Mouse (Mus musculus) spleen, postnatal 14 days (tissue): ENCODE measurements around the gene Mark3.

ENCODE experiments used
- DNase-seq, 2 experiments: peaks; one replicate each; pipeline ENCODE4 v3.0.0; 2021 to 2022; ENCODE audit warnings: low spot score in 2 of 2

Gene Mark3

DNA sequence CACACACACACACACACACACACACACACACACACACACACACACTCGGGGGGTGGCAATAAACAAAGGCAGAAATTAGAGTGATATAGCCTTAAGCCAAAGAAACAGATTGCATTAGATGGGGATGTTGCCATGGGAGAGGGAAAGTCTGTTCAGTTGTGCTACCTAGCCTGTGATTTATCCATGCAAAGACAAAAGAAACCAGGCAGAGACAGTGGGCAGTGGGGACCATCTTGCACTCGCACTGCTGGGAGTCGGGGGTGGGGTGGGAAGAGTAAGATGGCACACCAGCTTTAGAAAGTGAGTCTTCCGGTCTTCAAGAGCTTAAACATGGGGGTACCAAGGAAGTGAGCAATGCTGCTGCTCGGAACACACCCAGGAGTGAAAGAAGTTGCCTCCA, 14.0 kb upstream of the Mark3 start:
- no peak for DNase-seq

DNA sequence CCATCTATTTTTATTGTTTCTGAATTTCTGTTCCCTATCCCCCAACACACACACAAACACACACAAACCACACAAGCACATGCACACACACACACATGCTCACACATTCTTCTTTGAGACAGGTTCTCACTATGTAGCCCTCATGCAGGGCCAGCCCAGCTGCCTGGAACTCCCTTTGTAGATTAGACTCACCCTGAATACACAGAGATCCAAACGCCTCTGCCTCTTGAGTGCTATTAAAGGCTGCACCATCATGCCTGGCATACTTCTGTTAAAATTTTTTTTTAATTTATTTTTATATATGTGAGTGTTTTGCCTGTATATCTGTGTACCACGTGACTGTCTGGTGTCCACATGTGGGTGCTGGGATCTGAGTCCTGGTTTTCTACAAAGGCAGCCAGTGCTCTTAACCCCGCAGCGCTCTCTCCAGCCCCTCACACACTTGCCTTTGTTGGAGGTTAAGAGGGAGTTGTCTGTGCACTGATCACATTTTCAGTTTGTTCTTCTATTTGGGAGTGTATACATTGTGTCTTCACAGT, 12.0 kb upstream of the Mark3 start:
- DNase-seq = no peak

DNA sequence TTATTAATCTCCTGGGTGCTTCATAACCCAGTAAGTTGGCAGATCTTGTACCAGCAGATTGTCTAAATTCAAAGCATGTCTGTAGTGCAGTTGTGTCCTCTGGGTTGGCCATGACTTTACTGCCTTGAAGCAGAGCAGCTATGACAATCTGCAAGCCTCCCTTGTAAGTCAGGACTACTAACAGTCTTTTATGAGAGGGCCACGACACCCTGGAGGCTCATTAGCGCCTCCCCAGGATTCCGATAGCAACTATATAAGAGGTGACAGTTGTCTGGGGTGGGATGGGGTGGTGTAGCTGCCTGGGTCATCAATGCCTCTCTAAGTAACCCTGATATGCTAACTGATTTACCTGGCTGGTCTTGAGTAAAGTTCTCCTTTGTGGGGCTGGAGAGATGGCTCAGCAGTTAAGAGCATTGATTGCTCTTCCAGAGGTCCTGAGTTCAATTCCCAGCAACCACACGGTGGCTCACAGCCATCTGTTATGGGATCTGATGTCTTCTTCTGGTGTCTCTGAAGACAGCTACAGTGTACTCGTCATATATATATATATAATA, 11.2 kb upstream of the Mark3 start:
- DNase-seq = no peak

DNA sequence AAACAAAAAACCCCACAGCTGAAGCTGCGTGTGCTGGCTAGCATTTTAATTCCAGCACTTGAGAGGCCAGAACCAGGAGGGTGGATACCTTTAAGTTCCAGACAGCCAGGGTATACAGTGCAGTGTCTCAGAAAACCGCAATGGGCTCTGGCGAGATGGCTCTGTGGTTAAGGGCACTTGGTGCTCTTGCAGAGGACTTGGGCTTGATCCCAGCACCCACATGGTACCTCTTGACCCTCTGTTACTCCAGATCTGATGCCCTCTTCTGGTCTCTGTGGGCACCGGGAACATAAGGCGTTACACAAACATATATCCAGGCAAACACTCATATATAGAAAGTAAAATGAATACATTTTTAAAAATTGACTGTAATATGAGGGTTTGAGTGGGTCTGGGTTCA, 9.0 kb upstream of the Mark3 start:
- no peak for DNase-seq

DNA sequence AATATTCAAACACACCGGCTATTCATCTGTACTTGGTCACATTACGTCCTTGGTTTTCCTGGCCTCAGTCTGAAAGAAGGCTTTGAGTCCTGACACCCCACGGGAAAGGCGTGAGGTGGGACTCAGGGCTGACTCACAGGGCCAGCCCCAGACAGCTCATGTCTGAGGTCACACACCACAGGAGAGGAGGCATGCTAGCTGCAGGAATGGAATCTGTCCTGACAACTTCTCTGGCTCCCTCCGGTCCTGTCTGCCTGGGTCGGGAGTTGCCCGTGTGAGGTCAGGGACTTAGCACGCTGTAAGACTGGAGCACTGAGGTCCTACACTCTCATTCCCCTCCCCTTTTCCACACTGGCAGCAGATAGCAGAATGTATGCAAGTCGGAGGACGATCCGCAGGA, 5.5 kb upstream of the Mark3 start:
- no peak for DNase-seq

DNA sequence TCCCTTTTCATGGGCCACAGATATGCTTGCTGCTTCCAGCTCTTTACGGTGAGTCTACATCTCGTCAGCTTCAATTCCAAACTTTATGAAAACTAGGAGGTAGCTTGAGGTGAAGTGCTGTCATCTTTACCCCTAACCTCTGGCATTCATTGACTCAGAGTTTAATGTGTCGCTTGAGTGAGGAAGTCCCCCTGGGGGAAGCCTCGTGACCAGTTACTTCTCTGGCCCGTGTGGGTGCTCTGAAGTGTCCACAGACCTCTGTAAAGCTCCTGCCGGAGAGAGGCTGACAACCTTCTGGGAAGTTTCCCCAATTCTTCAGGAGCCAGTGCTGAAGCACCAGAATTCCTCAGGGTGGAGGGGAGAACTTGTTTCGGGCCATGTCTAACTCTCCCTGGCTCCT, 1.9 kb upstream of the Mark3 start:
- DNase-seq = no peak

DNA sequence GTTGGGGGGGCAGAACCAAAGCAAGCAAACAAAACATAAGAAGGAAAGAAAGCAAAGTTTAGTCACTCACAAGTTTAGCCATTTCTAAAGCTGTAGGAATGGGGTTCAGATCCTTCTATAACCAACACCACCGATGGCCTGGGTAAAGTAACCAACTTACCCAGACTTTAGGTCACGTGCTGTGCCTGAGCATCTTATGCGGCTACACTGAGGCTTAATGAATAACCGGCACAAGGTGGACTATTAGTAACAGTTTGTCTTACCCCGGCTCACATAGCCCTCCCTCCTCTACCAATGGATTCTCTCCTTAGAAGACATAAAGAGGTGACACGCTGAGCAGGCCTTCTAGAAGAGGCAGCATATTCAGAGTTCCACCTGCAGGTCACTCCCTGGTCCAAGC, 1.0 kb upstream of the Mark3 start:
- no peak for DNase-seq

DNA sequence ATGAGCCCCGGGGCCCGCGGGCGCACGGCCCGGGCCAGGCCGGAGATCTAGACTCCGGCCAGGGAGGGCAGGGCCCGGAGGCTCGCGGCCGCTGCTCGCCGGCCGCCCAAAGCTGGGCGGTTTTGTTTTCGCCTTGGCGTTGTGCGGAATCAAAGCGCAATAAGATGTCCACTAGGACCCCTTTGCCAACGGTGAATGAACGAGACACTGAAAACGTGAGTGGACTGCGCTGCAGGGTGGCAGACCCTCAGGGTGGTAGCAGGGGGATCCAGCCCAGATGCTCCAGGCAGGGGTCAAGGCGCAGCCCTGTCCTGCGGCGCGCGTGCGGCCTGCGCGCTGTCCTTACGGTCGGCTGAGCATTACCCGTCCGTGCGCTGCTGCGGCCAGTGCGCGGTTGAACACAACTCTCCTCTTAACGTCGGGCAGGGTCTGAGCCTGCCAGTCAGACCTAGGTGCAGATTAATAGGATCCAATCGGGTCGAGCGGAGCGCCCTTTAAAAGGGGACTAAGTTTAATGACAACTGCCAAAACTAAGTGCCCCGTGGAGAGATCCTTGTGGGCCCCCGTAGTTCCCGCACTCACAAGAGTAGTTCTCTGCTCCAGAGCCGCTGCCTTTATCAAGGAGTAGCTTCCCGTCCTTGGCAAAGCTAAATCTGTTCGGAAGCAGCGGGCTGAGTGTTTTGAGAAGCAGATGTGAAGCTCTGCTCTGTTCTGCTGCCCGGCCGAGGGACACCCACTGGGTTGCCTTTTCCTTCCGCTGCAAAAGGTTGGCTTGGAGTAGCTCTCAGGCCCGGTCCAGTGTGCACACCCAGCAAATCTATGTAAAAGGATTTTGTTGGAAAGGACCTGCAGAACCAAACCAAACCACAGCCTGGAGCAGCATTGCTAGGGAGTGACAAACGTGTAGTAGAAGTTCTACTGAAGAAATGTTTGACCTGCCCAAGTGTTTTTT, 840 bp downstream of the Mark3 start:
- peak in 1 of 2 experiments; percentile 23 for DNase-seq

DNA sequence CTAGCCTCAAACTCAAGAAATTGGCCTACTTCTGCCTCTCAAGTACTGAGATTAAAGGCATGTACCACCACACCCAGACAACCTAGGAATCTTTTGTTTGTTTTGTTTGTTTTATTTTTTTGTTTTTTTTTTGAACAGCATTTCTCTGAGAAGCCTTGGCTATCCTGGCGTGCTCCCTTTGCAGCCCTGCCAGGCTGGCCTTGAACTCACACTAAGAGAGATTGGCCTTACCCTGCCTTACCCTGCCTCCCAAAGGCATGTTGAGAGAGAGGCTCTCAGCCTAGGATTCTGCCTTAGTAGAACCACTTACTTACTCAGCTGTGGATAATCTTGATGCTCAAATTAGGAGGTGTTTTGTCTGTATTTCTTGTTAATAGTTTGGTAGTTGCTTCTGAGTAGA, 8.7 kb downstream of the Mark3 start:
- DNase-seq = no peak

DNA sequence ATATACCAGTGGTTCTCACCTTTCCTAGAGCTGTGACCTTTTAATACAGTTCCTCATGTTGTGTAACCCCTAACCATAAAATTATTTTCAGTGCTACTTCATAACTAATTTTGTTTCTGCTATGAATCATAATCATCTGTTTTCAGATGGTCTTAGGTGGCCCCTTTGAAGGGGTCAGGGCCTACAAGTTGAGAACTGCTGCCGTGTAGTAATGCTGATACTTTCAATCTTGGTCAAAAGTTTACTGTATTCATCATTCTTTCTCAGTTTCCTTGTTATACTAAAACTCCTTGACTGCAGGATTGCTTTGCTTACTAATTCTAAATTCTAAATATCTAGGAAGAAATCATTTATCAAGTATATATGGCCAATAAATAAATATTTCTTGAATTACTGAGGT, 10.1 kb downstream of the Mark3 start:
- DNase-seq = no peak

DNA sequence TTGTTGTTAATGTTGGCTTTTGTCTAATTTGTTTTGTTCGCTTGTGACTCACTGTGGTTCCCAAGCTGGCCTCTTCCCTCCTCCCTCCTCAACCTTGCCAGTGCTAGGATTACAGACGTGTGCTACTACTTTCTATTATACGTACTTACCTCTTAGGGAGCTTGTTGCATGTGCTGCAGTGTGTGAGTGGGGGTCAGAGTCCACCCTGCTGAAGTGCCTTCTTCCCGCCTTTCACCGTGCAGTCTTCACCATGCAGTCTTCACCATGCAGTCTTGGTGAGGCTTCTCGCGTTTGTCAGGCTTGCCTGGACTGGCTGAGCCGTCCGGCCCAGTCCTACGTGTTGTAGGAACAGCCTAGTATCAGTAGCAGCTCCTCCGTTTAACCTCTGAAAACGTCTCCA, 12.9 kb downstream of the Mark3 start:
- no peak for DNase-seq

DNA sequence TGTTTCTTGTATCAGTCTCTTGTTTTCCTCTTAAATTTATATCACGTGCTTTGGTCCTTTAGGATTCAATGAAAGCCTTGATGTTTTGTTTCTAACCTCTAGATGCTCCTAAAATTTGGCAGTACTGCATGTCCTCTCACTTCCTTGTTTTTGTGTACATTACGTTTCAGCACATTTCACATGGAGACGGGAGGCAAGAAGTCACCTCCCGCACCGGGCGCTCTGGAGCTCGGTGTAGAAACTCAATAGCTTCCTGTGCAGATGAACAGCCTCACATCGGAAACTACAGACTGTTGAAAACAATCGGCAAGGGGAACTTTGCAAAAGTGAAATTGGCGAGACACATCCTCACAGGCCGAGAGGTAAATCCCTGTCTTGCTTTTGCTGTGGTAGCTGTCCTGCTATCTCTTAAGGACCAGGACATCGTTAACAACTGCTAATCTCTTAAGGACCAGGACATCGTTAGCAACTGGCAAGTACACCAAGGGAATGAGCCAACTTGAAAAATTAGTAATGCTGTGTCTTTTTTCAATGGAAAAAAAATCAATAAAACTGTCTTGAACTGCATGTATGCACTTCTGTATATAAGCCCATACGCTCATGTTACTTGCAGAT, 18.2 kb downstream of the Mark3 start:
- no peak for DNase-seq

DNA sequence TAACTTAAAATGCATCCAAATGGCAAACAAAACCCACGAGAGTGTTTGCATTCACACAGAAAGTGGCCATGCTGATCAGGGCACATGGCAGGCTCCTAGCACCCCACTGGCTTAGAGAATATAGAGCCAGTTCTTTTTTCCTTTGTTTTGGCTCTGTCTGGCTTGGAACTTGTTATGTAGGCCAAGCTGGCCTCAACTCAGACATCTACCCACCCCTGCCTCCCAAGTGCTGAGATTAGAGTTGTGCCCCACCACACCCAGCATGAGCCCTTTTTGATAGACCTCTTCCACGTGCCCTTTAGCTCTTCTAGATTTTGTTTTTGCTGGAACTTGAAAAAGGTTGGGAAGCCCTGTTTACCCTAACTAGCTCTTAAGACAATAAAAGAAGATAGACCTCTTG, 19.5 kb downstream of the Mark3 start:
- DNase-seq = no peak

DNA sequence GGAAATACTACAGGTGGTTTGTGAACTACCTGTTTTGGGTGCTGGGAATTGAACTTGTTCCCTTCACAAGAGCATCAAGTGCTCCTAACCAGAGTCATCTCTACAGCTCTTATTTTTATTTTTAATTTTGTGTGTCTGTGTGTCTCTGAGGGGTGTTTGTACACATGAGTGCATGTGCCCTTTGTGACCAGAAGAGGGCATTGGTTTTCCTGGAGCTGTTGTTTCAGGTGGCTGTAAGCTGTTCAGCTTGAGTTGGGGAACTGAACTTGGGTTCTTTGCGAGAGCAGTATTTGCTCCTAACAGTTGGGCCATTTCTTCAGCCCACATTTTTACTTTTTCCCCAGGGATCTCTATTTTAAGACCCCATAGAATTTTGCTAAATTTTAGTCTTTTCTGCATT, 23.0 kb downstream of the Mark3 start:
- DNase-seq = no peak

DNA sequence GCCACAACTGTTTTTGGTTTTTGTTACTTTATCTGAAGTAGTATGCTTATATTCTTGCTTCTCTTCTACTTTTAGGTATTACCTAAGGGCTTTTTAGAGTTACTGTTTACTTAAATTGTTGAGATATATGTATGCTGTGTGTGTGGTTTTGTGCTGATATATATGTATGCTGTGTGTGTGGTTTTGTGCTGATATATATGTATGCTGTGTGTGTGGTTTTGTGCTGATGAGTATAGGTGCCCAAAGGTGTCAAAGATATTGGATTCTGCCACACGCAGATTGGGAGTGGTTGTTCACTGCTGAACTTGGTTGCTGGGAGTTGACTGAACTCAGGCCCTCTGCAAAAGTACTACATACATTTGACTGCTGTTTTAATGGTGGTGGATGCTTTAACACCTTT, 24.6 kb downstream of the Mark3 start:
- DNase-seq = no peak

DNA sequence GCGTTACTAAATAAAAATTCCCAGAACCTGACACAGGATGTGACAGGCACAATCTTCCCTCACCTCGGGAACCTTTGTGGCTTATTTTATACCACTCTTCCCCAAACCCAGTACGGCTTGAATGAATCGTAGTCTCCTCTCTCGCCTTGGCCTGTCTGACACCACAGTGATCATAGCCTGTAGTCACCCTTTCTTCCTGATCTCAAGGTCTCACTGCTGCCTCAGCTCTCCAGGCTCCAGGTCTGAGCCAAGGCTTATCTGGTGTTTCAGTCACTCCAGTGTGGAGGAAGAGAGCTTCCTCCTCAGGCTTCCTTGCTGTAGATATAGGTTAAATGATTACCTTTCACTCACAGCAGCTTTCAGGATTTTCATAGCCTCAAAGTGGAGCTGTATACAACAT, 25.3 kb downstream of the Mark3 start:
- DNase-seq = no peak

DNA sequence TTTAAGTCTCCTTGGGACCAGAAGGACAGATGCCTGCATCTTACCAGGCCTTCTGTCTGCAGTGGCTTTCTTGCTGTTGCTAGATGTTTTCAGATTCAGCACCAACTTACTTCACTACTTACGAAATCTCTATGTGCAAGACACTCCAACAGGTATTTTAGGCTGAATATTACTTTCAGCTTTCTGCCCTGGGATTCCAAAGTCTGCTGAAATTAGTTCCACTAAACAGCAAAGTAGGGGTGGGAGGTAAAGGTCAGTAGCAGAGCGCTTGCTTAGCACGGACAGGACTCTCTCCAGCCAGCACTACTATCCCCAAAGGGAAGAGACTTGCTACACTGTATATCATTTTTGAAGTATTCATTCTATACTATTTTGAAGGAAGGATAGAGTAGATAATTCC, 29.5 kb downstream of the Mark3 start:
- no peak for DNase-seq

DNA sequence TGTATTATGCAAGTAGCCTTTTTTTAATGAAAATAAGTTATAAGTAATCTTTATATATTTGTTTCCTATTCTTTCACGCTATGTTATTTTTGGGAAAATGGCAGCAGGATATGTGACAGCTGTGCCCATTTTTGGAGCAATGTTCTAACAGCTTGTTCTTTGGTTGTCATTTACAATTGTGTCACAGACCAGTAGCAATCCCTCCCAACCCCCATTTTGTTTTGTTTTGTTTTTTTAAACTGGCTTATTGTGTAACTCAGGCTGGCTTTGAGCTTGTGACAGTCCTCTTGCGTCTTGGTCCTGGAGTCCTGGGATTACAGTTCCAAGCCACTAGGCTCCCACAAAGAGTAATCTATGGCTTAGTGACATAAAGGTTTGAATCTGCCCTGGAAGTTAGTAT, 31.3 kb downstream of the Mark3 start:
- no peak for DNase-seq

DNA sequence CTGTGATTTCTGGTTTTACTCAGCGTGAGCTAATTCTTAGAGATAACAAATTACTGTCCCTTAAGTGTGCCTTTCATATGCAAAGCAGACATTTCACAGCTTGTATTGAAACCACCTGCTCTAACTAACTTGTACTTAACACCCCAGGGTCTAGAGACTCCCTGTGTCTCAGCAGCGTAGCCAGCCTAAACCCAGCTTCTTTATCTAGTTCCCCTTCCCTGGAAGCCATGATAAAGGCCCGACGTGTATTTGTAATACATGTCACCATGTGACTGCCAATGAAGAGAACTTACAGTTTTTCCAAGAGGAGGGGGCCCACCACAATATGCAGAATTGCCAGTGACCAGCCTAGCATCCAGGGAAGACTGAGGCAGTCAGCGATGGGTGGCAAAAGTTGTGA, 33.7 kb downstream of the Mark3 start:
- no peak for DNase-seq

DNA sequence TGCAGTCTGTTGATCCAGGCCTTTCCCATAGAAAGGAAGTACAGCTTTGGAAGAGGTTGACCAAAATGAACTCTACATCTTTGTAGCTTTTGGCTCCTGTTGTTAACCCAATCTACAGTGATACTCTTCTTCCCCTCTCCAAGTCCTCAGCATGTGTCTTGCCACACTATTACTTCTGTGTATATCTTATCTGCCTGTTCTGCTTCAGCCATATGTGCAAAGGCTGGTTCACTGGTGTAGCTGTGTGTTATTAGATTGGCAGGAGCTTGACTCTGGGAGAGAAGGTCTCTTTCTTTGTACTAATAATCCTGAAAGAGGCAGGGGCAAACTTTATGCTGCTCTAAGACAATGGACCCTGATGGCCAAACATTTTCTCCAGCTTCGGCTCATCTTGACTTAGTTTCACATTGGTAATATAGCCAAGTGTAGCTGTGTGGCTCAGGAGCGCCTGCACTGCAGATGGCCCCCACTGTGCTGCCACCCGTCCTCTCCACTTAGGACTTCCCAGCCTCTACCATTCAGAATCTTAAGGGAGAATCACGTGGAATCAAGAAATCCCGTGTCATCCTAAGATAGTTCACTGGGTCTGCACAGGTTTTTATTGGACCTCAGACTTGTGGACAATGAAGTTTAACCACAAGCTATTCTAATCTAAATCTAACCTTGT, 40.3 kb downstream of the Mark3 start:
- DNase-seq = no peak

DNA sequence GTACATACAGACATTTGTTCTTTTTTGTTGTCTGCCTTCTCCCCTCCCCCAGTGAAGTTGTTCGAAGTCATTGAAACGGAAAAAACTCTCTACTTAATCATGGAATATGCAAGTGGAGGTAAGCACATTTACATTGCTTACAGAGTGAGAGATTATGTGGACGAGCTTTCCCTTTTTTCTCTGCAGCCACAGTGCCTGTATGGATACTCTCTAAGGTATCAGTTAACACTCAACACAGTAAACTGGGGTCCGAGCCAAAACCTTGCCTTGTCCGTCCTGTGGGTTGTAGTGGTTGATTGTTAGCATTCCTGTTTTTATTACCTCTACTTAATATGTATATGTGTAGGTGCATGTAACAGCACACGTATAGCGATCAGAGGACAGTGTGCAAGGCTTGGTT, 43.9 kb downstream of the Mark3 start:
- no peak for DNase-seq

DNA sequence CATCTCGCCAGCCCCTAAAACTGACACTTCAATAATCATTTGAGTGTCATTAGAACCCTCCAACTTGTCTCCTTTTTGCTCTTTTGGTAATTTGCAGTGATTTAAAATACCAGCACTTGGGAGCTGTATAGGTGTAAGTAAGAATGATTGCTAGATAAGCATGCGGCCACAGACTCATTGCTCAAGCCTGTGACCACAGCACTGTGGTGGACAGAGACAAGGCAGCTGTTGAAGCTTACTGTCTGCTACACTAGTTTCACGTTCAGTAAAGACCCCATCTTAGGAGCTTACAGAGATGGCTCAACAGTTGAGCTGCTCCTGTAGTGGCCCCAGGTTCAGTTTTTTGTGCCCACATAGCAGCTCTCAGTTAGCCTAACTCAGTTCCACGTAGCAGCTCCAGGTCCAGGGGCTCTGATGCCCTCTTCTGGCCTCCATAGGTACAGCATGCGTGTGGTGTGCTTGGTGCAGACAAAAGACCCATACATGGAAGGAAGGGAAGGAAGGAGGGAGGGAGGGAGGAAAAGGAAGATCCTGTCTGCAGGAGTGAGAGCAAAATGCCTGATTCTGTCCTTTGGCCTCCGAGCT, 73.8 kb downstream of the Mark3 start:
- peak in 1 of 2 experiments; percentile 45 for DNase-seq
